Mouse (Mus musculus) splenic B cell, adult 2 months (primary cell): ENCODE data around the gene Fam168a.
"Not testable (repeated sequence)": the region's sequence is repeated elsewhere in the genome, so short reads cannot be mapped to it uniquely, and the experiment has no call there.

ENCODE experiments used
- DNase-seq: peaks from one replicate; pipeline ENCODE4 v3.0.0-alpha.2; 2011; ENCODE audit warnings: low read depth, low spot score
- H3K27me3 ChIP-seq: 2 replicates; pipeline ENCODE4 v1.6.1; 2012; ENCODE audit warnings: mild to moderate bottlenecking, low read length, moderate library complexity, mixed read lengths; ENCODE audit not compliant: control insufficient read depth, poor library complexity, insufficient read depth, severe bottlenecking
- H3K36me3 ChIP-seq: 2 replicates; pipeline ENCODE4 v1.6.1; 2012; ENCODE audit warnings: mild to moderate bottlenecking, low read length, moderate library complexity, mixed read lengths; ENCODE audit not compliant: control insufficient read depth, poor library complexity, insufficient read depth, severe bottlenecking

The Fam168a gene

DNA sequence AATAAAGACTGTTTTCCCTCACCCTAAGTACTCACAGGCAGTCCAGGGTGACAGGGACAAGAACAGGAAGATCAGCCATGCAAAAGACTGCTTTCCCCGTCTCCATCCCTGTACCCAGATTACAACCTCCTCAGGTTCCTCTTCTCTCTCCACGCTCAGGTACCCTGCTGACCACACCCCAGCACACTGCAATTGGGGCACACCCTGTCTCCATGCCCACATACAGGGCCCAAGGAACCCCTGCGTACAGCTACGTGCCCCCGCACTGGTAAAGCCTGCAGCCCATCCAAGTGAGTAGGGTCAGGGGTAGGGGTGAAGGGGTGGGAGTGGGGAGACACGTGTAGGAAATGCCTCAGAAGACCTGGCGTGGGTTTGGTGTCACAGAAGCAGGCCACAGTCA, 128.7 kb downstream of the Fam168a start:
- Histone ChIP-seq H3K27me3 (no peaks in the 10 kb centered on the region), H3K36me3 (no peaks in the 10 kb centered on the region)
- peak; percentile 59 for DNase-seq

DNA sequence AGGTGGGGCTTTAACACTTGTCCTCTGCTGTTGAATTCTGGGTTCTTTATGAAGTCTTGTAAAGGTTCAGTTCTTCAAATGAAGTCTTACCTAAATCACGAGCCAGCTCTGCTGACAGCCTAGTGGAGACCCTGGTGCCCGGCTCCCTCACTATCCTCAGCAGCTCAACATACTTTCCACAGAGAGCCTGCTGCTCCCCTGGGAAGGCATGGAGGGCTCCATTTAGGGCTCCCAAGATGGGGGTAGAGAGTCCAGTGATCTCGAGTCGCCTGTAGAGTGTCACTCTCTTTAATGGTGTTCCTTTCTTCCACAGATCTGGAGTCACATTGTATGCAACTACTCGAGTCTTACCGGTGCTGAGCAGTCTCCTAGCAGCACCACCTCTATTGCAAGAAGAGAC, 129.3 kb downstream of the Fam168a start:
- Histone ChIP-seq H3K36me3 (no peaks in the 10 kb centered on the region), H3K27me3 (no peaks in the 10 kb centered on the region)
- no peak for DNase-seq

DNA sequence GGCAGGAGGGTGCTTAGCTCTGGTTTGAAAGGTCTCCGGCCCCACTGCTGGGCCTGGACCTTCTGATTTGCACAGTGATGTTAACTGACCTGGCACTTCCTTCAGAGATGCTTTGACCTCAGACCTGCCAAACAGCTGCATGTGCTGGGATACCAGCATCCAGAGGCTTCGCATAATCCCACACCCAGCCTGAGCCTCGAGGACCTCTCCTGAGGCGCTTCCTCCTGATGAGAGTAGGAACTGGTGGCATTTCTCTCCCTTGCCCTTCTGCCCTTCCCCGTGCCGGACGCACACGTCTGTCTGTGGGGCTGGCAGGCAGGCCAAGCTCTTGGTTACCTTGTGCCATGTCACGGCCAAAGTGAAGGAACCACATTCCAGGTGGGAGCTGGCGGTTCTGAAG, 130.2 kb downstream of the Fam168a start:
- DNase-seq, result no peak
- Histone ChIP-seq H3K36me3 (no peaks in the 10 kb centered on the region), H3K27me3 (no peaks in the 10 kb centered on the region)

DNA sequence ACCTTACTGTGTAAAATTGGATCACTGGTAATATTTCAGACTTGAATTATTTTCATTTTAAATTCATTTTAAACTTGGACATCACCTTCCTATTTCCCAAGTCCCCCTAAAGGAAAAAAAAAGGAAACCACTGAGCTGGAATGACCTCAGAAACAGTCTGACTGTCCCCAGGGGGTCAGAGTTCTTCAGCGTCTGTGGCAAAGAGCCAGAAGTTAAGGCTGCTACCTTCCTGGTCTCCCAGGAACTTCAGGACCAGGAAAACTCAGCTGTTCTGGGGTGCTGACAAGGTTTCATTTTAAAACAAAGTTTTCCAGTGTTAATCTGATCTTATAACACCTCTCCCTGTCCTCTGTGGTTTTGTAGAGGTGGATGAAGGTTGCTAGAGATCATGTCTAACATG, 131.3 kb downstream of the Fam168a start:
- no peaks in the 10 kb centered on the region for H3K36me3 ChIP-seq
- no peak for DNase-seq
- H3K27me3 ChIP-seq, result no peaks in the 10 kb centered on the region

DNA sequence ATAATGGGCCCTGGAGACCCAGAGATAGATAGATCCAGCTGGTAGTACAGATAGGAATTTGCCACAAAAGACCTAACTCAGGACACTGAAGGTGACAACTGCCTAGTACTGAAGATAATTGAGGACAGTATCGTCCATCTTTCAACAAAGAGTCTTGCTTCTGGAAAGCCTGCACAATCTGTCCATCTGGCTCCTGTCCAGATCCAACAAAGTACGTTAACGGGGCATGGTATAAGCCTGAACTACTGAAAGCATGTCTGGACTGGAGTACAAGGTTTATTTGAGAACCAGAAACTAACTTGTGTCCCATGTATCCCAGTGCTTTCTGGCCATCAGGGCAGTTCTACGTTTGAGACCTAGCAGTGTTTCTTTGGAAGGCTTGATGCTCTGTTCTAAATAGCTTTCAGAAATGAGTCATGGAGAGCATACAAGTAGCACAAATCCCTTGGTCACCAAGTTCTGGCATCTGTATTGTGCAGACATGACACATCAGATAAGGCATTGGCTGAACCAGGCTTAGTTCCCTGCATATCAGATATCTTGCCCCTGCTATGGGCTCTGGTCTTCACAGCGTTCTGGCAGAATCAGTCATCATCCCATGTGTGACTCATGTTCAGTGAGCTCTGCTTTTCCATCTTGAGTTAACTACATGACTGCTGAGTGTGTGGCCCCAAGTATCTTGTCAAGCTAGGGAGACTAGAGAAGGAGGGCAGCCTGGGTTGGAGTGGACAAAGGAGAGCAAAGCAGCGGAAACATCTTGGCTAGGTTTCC, 133.4 kb downstream of the Fam168a start:
- H3K36me3 ChIP-seq, result no peaks in the 10 kb centered on the region
- no peaks in the 10 kb centered on the region for H3K27me3 ChIP-seq
- no peak for DNase-seq

DNA sequence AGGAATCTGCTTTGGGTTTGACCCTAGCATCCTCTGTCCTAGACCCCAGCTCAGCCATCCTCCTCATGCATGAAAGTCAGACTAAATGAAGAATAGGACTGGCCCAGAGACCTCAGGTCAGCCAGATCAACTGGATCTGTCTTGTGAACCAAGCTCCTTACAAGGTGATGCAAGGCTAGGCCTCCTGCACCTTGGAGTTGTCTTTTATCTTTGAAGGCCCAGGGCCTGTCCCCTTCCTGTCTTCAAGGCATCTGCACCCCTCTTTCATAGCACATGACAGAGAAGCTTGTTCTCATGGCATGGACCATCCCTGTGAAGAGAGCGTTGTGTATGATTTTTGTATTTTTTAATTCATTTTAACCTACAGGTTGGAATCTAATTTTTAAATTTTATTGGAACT, 134.5 kb downstream of the Fam168a start:
- H3K27me3 ChIP-seq, result no peaks in the 10 kb centered on the region
- H3K36me3 ChIP-seq, result no peaks in the 10 kb centered on the region
- DNase-seq, result no peak

DNA sequence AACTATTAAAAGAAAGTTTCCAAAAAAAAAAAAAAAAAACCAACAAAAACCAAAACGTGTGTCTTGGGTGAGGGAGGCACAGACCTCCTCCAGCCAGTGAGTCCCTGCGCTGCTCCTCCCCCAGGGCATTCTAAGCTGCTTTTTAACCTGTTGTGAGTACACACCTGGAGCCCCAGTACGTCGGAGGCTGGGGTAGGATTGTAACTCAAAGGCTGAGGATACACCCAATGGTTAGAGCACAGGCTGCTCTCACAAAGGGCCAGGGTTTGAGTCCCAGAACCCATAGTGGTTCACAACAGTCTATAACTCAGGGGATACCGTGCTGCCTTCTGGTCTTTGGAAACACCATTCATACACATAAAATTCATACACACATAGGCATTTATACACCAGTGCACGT, 135.2 kb downstream of the Fam168a start:
- H3K36me3 ChIP-seq, result no peaks in the 10 kb centered on the region
- DNase-seq, result no peak

DNA sequence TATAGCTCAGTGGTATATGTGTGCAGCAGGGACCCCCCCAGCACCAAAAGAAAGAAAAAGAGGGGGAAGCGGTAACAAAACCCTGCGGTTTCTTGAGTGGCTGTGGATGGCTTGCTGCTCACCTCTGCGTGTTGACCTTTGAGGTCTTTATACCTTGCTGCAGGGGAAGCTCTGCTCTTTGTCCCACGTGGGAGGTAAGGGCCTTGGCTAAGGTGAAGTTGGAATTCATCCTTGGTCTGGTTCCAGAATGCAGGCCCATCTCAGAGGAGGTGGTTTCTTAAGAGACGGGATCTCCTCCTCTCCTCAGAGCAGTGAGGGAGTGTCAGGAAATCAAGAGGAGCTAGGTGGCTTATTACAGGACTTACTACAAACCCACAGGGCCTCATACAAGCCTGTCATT, 135.7 kb downstream of the Fam168a start:
- no peaks in the 10 kb centered on the region for H3K27me3 ChIP-seq
- no peak for DNase-seq

More for the DNA sequence above, 135.2 kb downstream of the Fam168a start:
- no peaks in the 10 kb centered on the region for H3K27me3 ChIP-seq

DNA sequence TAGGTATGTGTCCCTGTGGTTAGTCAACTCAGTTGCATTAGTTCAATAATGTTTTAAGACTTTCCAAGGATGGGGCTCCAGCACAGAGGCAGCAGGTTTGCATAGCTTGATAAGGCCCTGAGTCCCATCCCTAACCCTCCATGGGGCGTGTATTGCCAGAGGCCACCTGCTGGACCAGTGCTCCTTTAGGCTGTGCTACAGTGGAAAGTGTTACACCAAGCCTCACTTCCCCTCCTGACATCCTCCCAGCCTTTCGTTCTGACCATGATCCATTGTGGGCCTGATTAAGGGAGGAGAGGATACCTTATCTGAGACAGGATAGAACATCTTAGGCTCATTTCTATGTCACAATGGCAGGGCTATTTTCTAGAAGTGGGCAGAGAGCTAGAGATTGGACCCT, 137.4 kb downstream of the Fam168a start:
- Histone ChIP-seq H3K36me3 (peaks cover 3% of the 10 kb centered on the region), H3K27me3 (no peaks in the 10 kb centered on the region)
- no peak for DNase-seq

More for the DNA sequence above, 135.7 kb downstream of the Fam168a start:
- peaks cover 1% of the 10 kb centered on the region; the same call in 1 of the 2 replicates for H3K36me3 ChIP-seq

DNA sequence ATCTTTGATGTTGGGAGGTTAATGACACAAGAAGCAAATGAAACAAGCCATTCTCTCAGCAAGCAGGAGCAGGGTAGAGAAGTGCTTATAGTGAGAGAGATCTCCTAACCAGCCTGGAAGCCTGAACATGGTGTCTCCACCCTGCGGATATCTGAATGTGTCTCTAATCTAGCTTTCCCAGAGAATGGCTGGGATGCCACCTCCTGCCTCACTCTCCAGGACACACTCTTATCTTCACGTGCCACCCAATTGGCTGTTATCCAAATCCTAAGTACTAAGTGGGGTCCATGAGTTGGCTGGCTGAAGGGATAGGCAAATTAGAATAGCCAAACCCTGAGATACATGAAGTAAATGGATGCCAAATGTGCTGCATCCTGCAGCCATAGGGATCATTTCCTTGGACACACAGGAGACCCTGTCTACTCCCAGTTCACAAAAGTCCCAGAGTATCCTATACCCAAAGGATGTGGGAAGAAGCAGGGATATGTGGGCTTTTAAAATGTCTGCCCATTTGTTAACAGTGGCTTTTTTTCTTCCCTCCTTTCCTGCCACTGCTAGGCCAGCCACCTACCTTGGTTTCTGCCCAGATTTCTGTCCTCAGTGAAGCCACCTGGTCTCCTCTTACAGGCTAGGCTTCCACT, 138.1 kb downstream of the Fam168a start:
- H3K27me3 ChIP-seq, result no peaks in the 10 kb centered on the region
- H3K36me3 ChIP-seq, result peaks cover 3% of the 10 kb centered on the region
- no peak for DNase-seq

DNA sequence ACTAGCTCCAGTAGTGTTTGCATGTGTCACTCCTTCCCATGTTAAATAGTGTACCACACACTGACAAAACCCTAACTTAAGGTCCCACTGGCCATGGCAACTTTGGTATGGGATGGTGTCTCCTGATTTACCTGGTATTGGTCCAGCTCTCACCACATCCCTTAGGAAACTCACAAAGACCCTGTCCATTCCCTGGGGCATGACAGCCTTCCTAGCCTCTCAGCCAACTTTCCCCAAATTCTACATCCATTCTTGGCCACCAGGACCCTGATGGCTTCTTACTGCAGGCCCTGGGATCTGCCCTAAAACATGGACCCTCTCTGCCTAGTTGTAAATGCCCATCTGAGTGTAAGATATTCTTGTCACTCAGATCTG, 138.6 kb downstream of the Fam168a start:
- H3K36me3 ChIP-seq, result peaks cover 3% of the 10 kb centered on the region
- DNase-seq, result no peak
- no peaks in the 10 kb centered on the region for H3K27me3 ChIP-seq

DNA sequence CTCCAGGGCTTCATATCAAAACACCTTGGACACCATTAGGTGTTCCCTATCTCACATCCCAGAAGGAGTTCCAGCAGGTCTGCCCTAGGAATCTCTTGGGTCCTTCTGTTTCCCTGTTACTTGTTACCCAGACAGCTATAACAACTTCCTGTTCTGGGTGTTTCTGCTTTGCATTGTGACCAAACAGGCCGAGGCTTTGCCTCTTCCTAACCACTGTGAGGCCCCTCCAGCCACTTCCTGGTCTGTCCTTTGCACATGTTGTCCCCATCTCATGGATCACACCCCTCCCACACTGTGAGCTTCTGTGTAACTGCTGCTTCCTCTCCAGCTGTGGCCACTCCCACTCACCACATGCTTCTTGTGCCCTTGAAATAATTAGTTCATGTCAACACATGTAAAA, 139.0 kb downstream of the Fam168a start:
- Histone ChIP-seq H3K27me3 (no peaks in the 10 kb centered on the region), H3K36me3 (peaks cover 3% of the 10 kb centered on the region)
- peak; percentile 71 for DNase-seq

DNA sequence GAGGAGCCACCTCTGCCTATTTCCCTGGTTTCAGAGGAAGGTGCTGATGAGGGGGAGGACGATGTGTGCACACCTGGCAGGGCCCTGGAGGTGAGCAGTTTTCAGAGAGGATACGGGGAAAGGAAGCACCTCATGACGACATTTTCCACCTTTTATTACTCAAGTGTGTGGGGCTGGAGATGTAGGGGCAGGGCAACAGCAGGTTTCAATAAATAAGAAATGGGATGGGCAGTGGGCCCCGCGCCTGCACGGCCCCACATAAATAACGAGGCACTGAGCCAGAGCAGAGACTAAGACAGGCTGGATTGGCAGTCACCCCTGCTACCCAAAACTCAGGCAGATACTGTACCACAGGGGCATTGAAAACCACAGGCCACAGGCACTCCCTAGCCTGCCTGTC, 139.6 kb downstream of the Fam168a start:
- not testable (repeated sequence) for H3K36me3 ChIP-seq, DNase-seq, H3K27me3 ChIP-seq

DNA sequence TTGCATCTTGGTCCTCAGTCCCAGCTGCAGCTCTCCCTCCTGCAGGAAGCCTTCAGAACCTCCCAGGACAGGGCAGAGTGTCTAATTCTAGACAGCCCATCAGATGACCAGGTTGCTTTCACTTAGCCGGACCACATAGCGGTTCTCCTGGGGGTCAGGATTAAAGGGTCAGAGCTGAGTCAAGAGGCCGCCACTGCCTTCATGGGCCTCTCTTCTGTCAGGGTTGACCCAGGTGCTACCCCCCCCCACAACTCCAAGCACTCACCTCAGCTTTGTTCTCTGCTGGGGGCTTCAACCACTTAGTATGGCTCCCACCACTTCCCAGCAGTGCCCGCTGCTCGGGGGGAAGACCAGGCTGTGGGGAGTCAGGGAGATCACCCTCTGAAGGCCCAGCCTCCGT, 140.7 kb downstream of the Fam168a start:
- Histone ChIP-seq H3K27me3 (no peaks in the 10 kb centered on the region), H3K36me3 (peaks cover 3% of the 10 kb centered on the region)
- no peak for DNase-seq

DNA sequence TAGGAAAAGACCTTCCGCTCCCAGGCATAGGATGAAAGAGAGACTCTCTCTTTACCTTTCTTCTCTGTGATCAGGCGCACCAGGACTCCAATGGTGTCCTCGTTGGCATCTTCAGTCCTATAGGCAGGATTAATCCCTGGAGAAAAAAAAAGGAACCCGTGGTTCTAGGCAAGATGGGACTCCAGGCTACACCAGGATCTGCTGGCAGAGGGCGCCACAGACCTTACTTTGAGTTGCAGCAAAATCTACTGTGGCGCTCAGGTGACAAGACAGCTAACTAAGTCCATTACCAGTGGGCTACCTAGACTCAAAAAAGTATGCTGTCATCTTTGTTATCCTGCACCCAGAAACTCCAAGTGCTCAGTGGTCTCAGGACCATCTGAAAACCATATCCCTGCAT, 142.3 kb downstream of the Fam168a start:
- H3K27me3 ChIP-seq, result no peaks in the 10 kb centered on the region
- peaks cover 3% of the 10 kb centered on the region for H3K36me3 ChIP-seq
- peak; percentile 86 for DNase-seq
